Mouse (Mus musculus) kidney, embryonic 14.5 days (tissue): ENCODE measurements around the gene Elk4. TPM values are rescaled to one million over a fixed set of nuclear protein-coding genes. Genes with fewer than 3 reads are reported as not detected.
A peak's percentile ranks its signal among the peaks of the same experiment; 100 is the strongest.

Experiments
- ATAC-seq: fragments of 200-750 bp; cut with Nextera tagmentation; 2 replicates; pipeline ENCODE4 v1.8.0; 2017; ENCODE audit warnings: moderate number of reproducible peaks, mild to moderate bottlenecking, moderate TSS enrichment, moderate library complexity; ENCODE audit not compliant: low FRiP score, low TSS enrichment
- H3K27ac ChIP-seq: fragments of 300-500 bp; sonication (generic); 2 replicates; pipeline ENCODE4 v1.5.1; 2014; ENCODE audit warnings: low read depth, mild to moderate bottlenecking, low read length, moderate library complexity, mixed read lengths
- H3K27me3 ChIP-seq: fragments of 300-500 bp; sonication (generic); 2 replicates; pipeline ENCODE4 v1.6.1; 2014; ENCODE audit warnings: mild to moderate bottlenecking, low read length; ENCODE audit not compliant: control insufficient read depth, insufficient read depth
- H3K36me3 ChIP-seq: fragments of 300-500 bp; sonication (generic); 2 replicates; pipeline ENCODE4 v1.6.1; 2014; ENCODE audit warnings: low read length, mixed read lengths; ENCODE audit not compliant: control insufficient read depth, insufficient read depth
- H3K4me1 ChIP-seq: fragments of 300-500 bp; sonication (generic); 2 replicates; pipeline ENCODE4 v1.6.1; 2014; ENCODE audit warnings: low read length, mixed read lengths; ENCODE audit not compliant: control insufficient read depth, insufficient read depth
- H3K4me2 ChIP-seq: fragments of 300-500 bp; sonication (generic); replicated peaks from 2 replicates; pipeline ENCODE4 v1.6.1; 2014; ENCODE audit warnings: low read depth, mild to moderate bottlenecking, low read length
- H3K4me3 ChIP-seq: fragments of 300-500 bp; sonication (generic); 2 replicates; pipeline ENCODE4 v1.5.1; 2014; ENCODE audit warnings: mild to moderate bottlenecking, low read length
- H3K9ac ChIP-seq: fragments of 300-500 bp; sonication (generic); 2 replicates; pipeline ENCODE4 v1.6.1; 2014; ENCODE audit warnings: low read depth, mild to moderate bottlenecking, low read length, moderate library complexity
- H3K9me3 ChIP-seq: fragments of 300-500 bp; sonication (generic); 2 replicates; pipeline ENCODE4 v1.6.1; 2016; ENCODE audit warnings: low read length; ENCODE audit not compliant: control insufficient read depth
- WGBS: fragments of 180-500 bp; shearing (Covaris S2); extraction: QIAGEN DNeasy Blood & Tissue Kit; methylation state at CpG from one replicate; pipeline ENCODE4 v1.1.7; 2014; 5-methylcytosine and 5-hydroxymethylcytosine counted together
- polyA plus RNA-seq: library from polyadenylated mRNA; unstranded; fragments of >200 nt; fragmentation: Nextera tagmentation; extraction: Ambion mirVana; gene quantifications from 2 replicates; pipeline ENCODE4 v1.2.1, GENCODE M21; 2014

The Elk4 gene
- polyA plus RNA-seq, 1 experiment from 2014 or later, result 35.4 TPM

DNA sequence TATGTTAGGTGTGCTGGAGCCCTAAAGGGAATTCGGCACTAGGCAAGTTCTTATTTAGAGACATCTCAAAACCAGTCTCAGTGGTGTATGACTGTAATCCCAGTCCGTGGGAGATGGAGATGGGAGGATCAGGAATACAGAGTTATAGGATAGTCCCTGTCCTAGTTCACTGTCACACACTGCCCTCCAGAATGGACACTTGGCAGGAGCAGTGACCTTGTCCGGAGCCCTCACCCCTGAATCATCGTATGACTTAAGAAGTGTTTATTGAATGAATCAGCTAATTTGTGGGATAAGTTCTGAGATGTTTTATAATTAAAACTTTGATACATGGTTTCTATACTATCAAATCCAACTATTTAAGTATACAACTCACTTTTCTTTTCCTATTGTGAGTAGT is 55.7 kb downstream of the Elk4 start:
- ATAC-seq, result no peak
- Histone ChIP-seq H3K9ac (no peak overlapping the region), H3K9me3 (no peaks in the 10 kb centered on the region), H3K27ac (no peak overlapping the region), H3K4me2 (no peak overlapping the region), H3K4me3 (no peak overlapping the region), H3K4me1 (peaks cover 12% of the 10 kb centered on the region; the same call in 1 of the 2 replicates), H3K36me3 (no peaks in the 10 kb centered on the region), H3K27me3 (peaks cover 23% of the 10 kb centered on the region)
- WGBS, result 54% methylated on average over 4 of the region's 4 CpGs

GRCm38 (mm10) chr1:132065001-132065400 is 57.6 kb downstream of the Elk4 start:
- no peak for ATAC-seq
- H3K4me1 ChIP-seq, result peaks cover 12% of the 10 kb centered on the region; the same call in 1 of the 2 replicates
- H3K27ac ChIP-seq, result no peak overlapping the region
- 72% methylated on average over 1 of the region's 1 CpGs for WGBS
- no peak overlapping the region for H3K9ac ChIP-seq
- H3K4me2 ChIP-seq, result no peak overlapping the region
- no peaks in the 10 kb centered on the region for H3K36me3 ChIP-seq
- no peaks in the 10 kb centered on the region for H3K9me3 ChIP-seq
- H3K4me3 ChIP-seq, result no peak overlapping the region
- peaks cover 37% of the 10 kb centered on the region for H3K27me3 ChIP-seq

DNA sequence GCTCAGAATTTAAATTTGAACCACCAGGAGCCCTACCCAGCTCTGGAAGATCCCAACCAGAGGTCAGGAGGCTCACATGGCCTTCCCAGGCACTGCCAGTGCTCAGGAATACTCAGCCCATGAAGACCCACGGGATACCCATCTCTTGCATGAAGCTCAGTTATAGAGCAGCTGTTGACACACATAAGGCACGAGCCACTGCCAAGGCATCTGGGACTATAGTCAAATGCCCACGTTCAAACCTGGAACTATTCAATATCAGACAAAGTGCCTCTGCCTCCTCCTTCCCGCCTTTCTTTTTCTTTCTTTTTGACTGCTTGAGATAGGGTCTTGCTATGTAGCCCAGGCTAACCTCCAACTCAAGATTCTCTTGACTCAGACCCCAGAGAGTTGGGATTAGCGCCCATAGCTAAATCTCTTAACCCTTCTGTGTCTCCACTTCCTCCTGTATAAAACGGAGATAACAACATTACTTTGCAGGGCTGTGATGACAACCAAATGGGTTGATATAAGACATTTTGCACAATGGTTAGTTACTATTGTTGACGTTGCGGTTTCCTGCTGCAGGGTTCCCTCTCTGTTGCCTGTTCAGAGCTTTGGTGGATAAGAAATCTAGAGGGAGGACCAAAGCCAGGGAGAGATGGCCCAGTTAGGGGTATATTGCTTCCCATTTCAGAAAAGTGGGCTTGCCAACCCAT is 58.2 kb downstream of the Elk4 start:
- H3K9ac ChIP-seq, result no peak overlapping the region
- no peaks in the 10 kb centered on the region for H3K9me3 ChIP-seq
- H3K4me2 ChIP-seq, result no peak overlapping the region
- peaks cover 37% of the 10 kb centered on the region for H3K27me3 ChIP-seq
- H3K4me3 ChIP-seq, result no peak overlapping the region
- WGBS, result 83% methylated on average over 8 of the region's 8 CpGs
- H3K27ac ChIP-seq, result no peak overlapping the region
- H3K36me3 ChIP-seq, result no peaks in the 10 kb centered on the region
- H3K4me1 ChIP-seq, result peaks cover 12% of the 10 kb centered on the region; the same call in 1 of the 2 replicates
- ATAC-seq, result no peak

DNA sequence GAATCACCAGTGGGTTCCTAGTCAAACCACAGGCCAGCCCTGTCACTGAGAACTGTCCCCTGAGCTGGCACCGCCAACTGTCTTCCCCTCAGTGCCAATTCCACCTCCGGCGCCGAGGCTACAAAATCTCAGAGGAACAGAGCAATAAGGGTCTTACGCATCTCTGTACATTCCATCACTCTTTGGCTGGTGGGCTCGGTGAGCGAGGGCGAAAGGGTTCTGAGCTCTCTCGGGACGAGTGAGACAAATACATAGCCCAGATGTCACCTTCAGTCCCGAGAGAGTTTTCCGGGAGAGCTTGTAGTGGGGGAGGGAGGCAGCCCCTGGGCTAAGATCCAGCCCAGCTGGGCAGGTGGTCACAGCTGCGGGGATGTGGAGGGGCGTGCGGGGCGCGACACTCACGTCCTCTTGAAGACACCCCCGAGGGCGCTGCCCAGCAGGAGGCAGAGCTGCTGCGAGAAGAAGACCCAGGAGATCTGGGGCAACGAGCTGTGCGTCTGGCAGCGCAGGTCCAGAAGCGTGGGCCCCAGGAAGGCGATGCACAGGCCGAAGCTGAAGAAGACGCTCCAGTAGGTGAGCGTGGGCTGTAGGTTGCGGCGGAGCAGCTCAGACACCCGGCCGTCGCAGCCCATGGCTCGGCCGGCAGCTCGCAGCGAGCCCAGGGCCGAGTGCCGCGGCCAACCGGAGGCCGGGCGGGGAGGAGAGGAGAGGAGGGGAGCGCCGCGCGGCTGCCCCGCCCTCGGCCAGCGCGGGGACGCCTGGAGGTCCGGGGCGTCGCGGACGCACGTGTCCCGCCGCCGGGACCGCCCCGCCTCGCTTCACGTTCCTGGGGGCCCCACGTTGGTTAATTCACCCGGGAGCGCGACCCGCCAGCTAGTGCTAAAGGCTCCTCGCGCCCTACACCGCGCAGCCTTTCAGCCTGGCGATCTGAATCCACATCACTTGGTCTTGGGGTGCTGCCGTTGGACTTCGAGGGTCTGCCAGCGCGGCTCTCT is 60.2 kb downstream of the Elk4 start, which contains the start of gene Mfsd4a:
Gene Mfsd4a, minus strand, starts transcription at position 802 of the 995 bp plus-strand sequence.
- no peaks in the 10 kb centered on the region for H3K9me3 ChIP-seq
- H3K9ac ChIP-seq, result peak within 1 kb of the TSS; percentile 54
- H3K36me3 ChIP-seq, result no peaks in the 10 kb centered on the region
- peak within 1 kb of the TSS; percentile 48 for H3K4me3 ChIP-seq
- H3K4me2 ChIP-seq, result peak within 1 kb of the TSS; percentile 91
- peak; percentile 73; the same call in 1 of the 2 replicates for ATAC-seq
- peaks cover 8% of the 10 kb centered on the region; the same call in 1 of the 2 replicates for H3K4me1 ChIP-seq
- peaks cover 37% of the 10 kb centered on the region for H3K27me3 ChIP-seq
- WGBS, result 4% methylated on average over 64 of the region's 80 CpGs
- no peak within 1 kb of the TSS for H3K27ac ChIP-seq

- H3K4me3 ChIP-seq, result no peak overlapping the region
- H3K27ac ChIP-seq, result no peak overlapping the region
- no peak overlapping the region for H3K4me2 ChIP-seq
- peaks cover 8% of the 10 kb centered on the region; the same call in 1 of the 2 replicates for H3K4me1 ChIP-seq
- H3K9me3 ChIP-seq, result no peaks in the 10 kb centered on the region
- no peak for ATAC-seq
- H3K27me3 ChIP-seq, result peaks cover 37% of the 10 kb centered on the region
- no peaks in the 10 kb centered on the region for H3K36me3 ChIP-seq
- no peak overlapping the region for H3K9ac ChIP-seq
- WGBS, result 93% methylated on average over 8 of the region's 8 CpGs
Observed at GRCm38 (mm10) chr1:132069436-132069835, 62.0 kb downstream of the Elk4 start.

DNA sequence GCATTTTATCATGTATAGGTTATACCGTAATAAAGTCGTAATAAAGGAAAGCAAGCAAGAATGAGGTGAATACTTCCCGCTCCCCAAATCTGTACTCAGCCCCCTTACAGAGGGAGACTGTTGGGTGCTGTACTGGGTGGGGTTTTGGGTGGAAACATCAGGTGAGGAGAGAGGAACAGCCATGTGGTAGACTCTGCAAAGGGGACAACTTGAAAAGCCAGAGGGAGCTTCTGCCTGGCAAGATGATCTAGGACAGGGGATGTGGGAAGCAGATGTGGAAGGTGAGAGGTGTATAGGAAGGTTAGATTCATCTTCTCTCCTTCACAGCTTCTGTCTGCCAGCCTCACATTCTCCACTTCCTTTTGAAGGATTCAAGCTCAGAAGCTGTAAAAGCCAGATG is 63.3 kb downstream of the Elk4 start:
- no peak for ATAC-seq
- Histone ChIP-seq H3K4me3 (no peak overlapping the region), H3K27me3 (peaks cover 37% of the 10 kb centered on the region), H3K9me3 (no peaks in the 10 kb centered on the region), H3K36me3 (no peaks in the 10 kb centered on the region), H3K9ac (no peak overlapping the region), H3K4me2 (no peak overlapping the region), H3K27ac (no peak overlapping the region), H3K4me1 (peaks cover 8% of the 10 kb centered on the region; the same call in 1 of the 2 replicates)
- WGBS, result 87% methylated on average over 3 of the region's 3 CpGs

DNA sequence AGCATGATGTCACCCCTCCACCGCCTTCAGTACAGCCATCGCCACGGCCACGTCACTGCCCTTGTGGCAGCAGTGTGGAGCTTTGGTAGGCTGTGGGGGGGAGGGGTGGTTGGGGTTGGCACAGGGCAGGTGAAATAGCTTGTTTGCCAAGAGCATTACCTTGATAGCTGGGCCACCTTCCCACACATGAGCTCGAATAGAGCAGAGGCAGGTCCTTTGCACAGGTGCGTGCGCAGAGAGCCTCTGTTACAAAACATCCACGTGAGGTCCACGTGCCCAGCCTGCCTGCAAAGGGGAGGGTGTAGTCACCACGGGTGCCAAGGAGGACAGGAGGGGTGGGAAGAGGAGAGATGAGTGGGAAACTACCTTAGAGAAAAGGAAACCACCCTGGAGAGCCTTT is 68.2 kb downstream of the Elk4 start:
- ATAC-seq, result no peak
- Histone ChIP-seq H3K4me3 (no peak overlapping the region), H3K27me3 (no peaks in the 10 kb centered on the region), H3K4me1 (no peaks in the 10 kb centered on the region), H3K36me3 (no peaks in the 10 kb centered on the region), H3K4me2 (no peak overlapping the region), H3K9ac (no peak overlapping the region), H3K27ac (no peak overlapping the region), H3K9me3 (no peaks in the 10 kb centered on the region)
- 90% methylated on average over 10 of the region's 10 CpGs for WGBS

- Histone ChIP-seq H3K9ac (no peak overlapping the region), H3K4me2 (no peak overlapping the region), H3K27ac (no peak overlapping the region), H3K27me3 (no peaks in the 10 kb centered on the region), H3K4me1 (no peaks in the 10 kb centered on the region), H3K4me3 (no peak overlapping the region), H3K9me3 (0 out of 2 replicates have a peak, but pooled peaks cover 3% of the 10 kb centered on the region), H3K36me3 (no peaks in the 10 kb centered on the region)
- no peak for ATAC-seq
- 94% methylated on average over 2 of the region's 2 CpGs for WGBS
Observed at GRCm38 (mm10) chr1:132078413-132078812, 71.0 kb downstream of the Elk4 start.
